8 mouse cellular contexts compared by ENCODE assay signal in the genomic region with DNA sequence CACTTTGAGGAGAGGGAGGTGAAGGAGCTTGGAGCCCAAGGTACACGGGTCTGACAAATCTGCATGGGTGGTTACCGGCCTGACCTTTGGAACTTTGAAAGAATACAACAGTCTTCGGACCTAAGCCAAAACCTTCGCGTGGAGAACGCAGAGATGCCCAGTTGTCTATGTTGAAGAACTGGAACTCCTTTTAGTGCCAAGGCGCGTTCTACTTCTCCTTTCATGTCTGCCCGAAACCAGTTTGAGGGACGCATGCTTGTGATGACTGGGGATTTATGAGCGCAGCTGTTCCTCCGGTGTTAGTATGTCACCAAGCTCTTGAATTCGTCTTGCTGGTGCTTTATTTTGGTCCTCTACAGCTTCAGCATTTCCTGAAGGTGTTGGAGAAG. TPM values are rescaled to one million over a fixed set of nuclear protein-coding genes. Genes with fewer than 3 reads are reported as not detected.
DNase-seq lines count a peak whose midpoint lies in the region; ATAC-seq and TF ChIP-seq lines count a peak whose summit lies in the region.

No protein-coding gene starts in this region.

- H3K9me3 ChIP-seq in forebrain, postnatal 0 days (ENCODE audit: low read length): no peaks in the 10 kb centered on the region
- H3K9me3 ChIP-seq in limb, embryonic 12.5 days: no peaks in the 10 kb centered on the region
- no peaks in the 10 kb centered on the region for H3K9me3 ChIP-seq in neural tube, embryonic 13.5 days

- no peaks in the 10 kb centered on the region for H3K36me3 ChIP-seq in thymus, adult 2 months (ENCODE audit: control insufficient read depth, insufficient read depth, low read length)
- H3K36me3 ChIP-seq in forebrain, postnatal 0 days (ENCODE audit: insufficient read depth): no peaks in the 10 kb centered on the region
- no peaks in the 10 kb centered on the region for H3K36me3 ChIP-seq in limb, embryonic 12.5 days
- no peaks in the 10 kb centered on the region for H3K36me3 ChIP-seq in neural tube, embryonic 13.5 days

- no peak for TF ChIP-seq POLR2A in thymus, adult 2 months (IDR thresholded peaks at IDR 0.05; ENCODE audit: control insufficient read depth, extremely low read depth, insufficient read depth, low read length, poor library complexity)

- WGBS in thymus, adult 2 months: 9% methylated on average over 13 of the region's 13 CpGs
- 84% methylated on average over 13 of the region's 13 CpGs for WGBS in forebrain, postnatal 0 days
- 80% methylated on average over 13 of the region's 13 CpGs for WGBS in limb, embryonic 12.5 days
- WGBS in neural tube, embryonic 13.5 days: 76% methylated on average over 13 of the region's 13 CpGs

- H3K4me3 ChIP-seq in thymus, adult 2 months (ENCODE audit: control insufficient read depth, insufficient read depth, low read length): 0 out of 2 replicates have a peak overlapping the region, but pooled peaks have one; percentile 3
- peak overlapping the region; percentile 59 for H3K4me3 ChIP-seq in forebrain, postnatal 0 days (ENCODE audit: low read depth, low read length)
- H3K4me3 ChIP-seq in limb, embryonic 12.5 days (replicated peaks): peak overlapping the region; percentile 71
- H3K4me3 ChIP-seq in neural tube, embryonic 13.5 days: peak overlapping the region; percentile 56

- no peak for TF ChIP-seq CTCF in thymus, adult 2 months (IDR thresholded peaks at IDR 0.05; ENCODE audit: borderline replicate concordance, control insufficient read depth, extremely low read depth, insufficient read depth, low read length, poor library complexity)
- TF ChIP-seq CTCF in forebrain, postnatal 0 days (IDR thresholded peaks at IDR 0.05; ENCODE audit: low read depth): no peak

- peak overlapping the region; percentile 64 for H3K4me2 ChIP-seq in forebrain, postnatal 0 days (ENCODE audit: low read depth)
- peak overlapping the region; percentile 81 for H3K4me2 ChIP-seq in limb, embryonic 12.5 days
- H3K4me2 ChIP-seq in neural tube, embryonic 13.5 days: peak overlapping the region; percentile 81

- H3K27me3 ChIP-seq in thymus, adult 2 months (ENCODE audit: control insufficient read depth, insufficient read depth, low read length): no peaks in the 10 kb centered on the region
- no peaks in the 10 kb centered on the region for H3K27me3 ChIP-seq in forebrain, postnatal 0 days (ENCODE audit: insufficient read depth, low read length)
- H3K27me3 ChIP-seq in limb, embryonic 12.5 days: no peaks in the 10 kb centered on the region; the same call in 1 of the 2 replicates
- 0 out of 2 replicates have a peak, but pooled peaks cover 3% of the 10 kb centered on the region for H3K27me3 ChIP-seq in neural tube, embryonic 13.5 days

- H3K4me1 ChIP-seq in thymus, adult 2 months (replicated peaks; ENCODE audit: control insufficient read depth, insufficient read depth, low read length): peaks cover 29% of the 10 kb centered on the region
- peaks cover 15% of the 10 kb centered on the region for H3K4me1 ChIP-seq in forebrain, postnatal 0 days (ENCODE audit: insufficient read depth)
- H3K4me1 ChIP-seq in limb, embryonic 12.5 days (replicated peaks): peaks cover 42% of the 10 kb centered on the region
- peaks cover 53% of the 10 kb centered on the region for H3K4me1 ChIP-seq in neural tube, embryonic 13.5 days (replicated peaks)

- peak overlapping the region; percentile 54; the same call in 1 of the 2 replicates for H3K9ac ChIP-seq in forebrain, postnatal 0 days
- no peak overlapping the region for H3K9ac ChIP-seq in limb, embryonic 12.5 days (replicated peaks)
- peak overlapping the region; percentile 71 for H3K9ac ChIP-seq in neural tube, embryonic 13.5 days

- H3K27ac ChIP-seq in thymus, adult 2 months (ENCODE audit: control insufficient read depth, insufficient read depth, low read length): no peak overlapping the region
- H3K27ac ChIP-seq in forebrain, postnatal 0 days (ENCODE audit: low read depth, low read length): no peak overlapping the region
- H3K27ac ChIP-seq in limb, embryonic 12.5 days: no peak overlapping the region
- no peak overlapping the region for H3K27ac ChIP-seq in neural tube, embryonic 13.5 days (replicated peaks)

- no peak for ATAC-seq in forebrain, postnatal 0 days
- no peak for ATAC-seq in limb, embryonic 12.5 days (ENCODE audit: insufficient number of reproducible peaks, insufficient read depth, low FRiP score, low TSS enrichment, low read depth)
- no peak for ATAC-seq in neural tube, embryonic 13.5 days (ENCODE audit: low read depth)

- no peak for DNase-seq in thymus, adult 2 months
- DNase-seq in thymus, postnatal 25 days: no peak
- DNase-seq in forebrain, postnatal 0 days: no peak
- no peak for DNase-seq in urinary bladder, postnatal 4 days (ENCODE audit: low spot score in 2 of 2)
- no peak for DNase-seq in layer of hippocampus, postnatal 14 days (ENCODE audit: low spot score in 2 of 2)
- DNase-seq in left cerebral cortex, adult 9 months (ENCODE audit: low spot score in 2 of 2): no peak

RNA-seq across cellular contexts. Expression of gene Scamp2, which starts 1.0 kb away (rescaled TPM):
- polyA plus RNA-seq in thymus, adult 2 months (2012; rRNA removed): 117 and 134 TPM in 2 replicates
- 29.3 and 36.3 TPM in 2 replicates for total RNA-seq in forebrain, postnatal 0 days (2014; rRNA removed)
- polyA plus RNA-seq in forebrain, postnatal 0 days (2015; fragmentation: Nextera tagmentation; extraction: Ambion mirVana): 37.3 and 42.8 TPM in 2 replicates
- 49.5 and 51.9 TPM in 2 replicates for polyA plus RNA-seq in limb, embryonic 12.5 days (2016; fragmentation: Nextera tagmentation; extraction: Ambion mirVana)
- 48.0 and 53.7 TPM in 2 replicates for polyA plus RNA-seq in neural tube, embryonic 13.5 days (2015; fragmentation: Nextera tagmentation; extraction: Ambion mirVana)
- total RNA-seq in layer of hippocampus, postnatal 14 days (2021): 10 to 100 TPM; 26.6 to 28.0 TPM

RNA-seq across cellular contexts. Expression of gene Mpi, which starts 9.1 kb away (rescaled TPM):
- 39.1 and 54.3 TPM in 2 replicates for polyA plus RNA-seq in thymus, adult 2 months (2012; rRNA removed)
- total RNA-seq in forebrain, postnatal 0 days (2014; rRNA removed): 46.1 and 47.8 TPM in 2 replicates
- 37.9 and 49.3 TPM in 2 replicates for polyA plus RNA-seq in forebrain, postnatal 0 days (2015; fragmentation: Nextera tagmentation; extraction: Ambion mirVana)
- 56.8 and 58.0 TPM in 2 replicates for polyA plus RNA-seq in limb, embryonic 12.5 days (2016; fragmentation: Nextera tagmentation; extraction: Ambion mirVana)
- 70.8 and 73.1 TPM in 2 replicates for polyA plus RNA-seq in neural tube, embryonic 13.5 days (2015; fragmentation: Nextera tagmentation; extraction: Ambion mirVana)
- total RNA-seq in layer of hippocampus, postnatal 14 days (2021): 10 to 100 TPM; 71.3 to 78.8 TPM

RNA-seq across cellular contexts. Expression of gene Fam219b, which starts 24.4 kb away (rescaled TPM):
- 9.8 and 10.4 TPM in 2 replicates for polyA plus RNA-seq in thymus, adult 2 months (2012; rRNA removed)
- total RNA-seq in forebrain, postnatal 0 days (2014; rRNA removed): 25.1 and 29.9 TPM in 2 replicates
- 19.8 and 26.8 TPM in 2 replicates for polyA plus RNA-seq in forebrain, postnatal 0 days (2015; fragmentation: Nextera tagmentation; extraction: Ambion mirVana)
- polyA plus RNA-seq in limb, embryonic 12.5 days (2016; fragmentation: Nextera tagmentation; extraction: Ambion mirVana): 20.6 and 20.8 TPM in 2 replicates
- 20.2 and 20.6 TPM in 2 replicates for polyA plus RNA-seq in neural tube, embryonic 13.5 days (2015; fragmentation: Nextera tagmentation; extraction: Ambion mirVana)
- 10 to 100 TPM; 20.9 to 23.4 TPM for total RNA-seq in layer of hippocampus, postnatal 14 days (2021)

RNA-seq across cellular contexts. Expression of gene Ulk3, which starts 27.5 kb away (rescaled TPM):
- 65.7 and 71.9 TPM in 2 replicates for polyA plus RNA-seq in thymus, adult 2 months (2012; rRNA removed)
- total RNA-seq in forebrain, postnatal 0 days (2014; rRNA removed): 24.6 and 31.4 TPM in 2 replicates
- polyA plus RNA-seq in forebrain, postnatal 0 days (2015; fragmentation: Nextera tagmentation; extraction: Ambion mirVana): 6.0 and 15.6 TPM in 2 replicates
- 17.5 and 19.4 TPM in 2 replicates for polyA plus RNA-seq in limb, embryonic 12.5 days (2016; fragmentation: Nextera tagmentation; extraction: Ambion mirVana)
- polyA plus RNA-seq in neural tube, embryonic 13.5 days (2015; fragmentation: Nextera tagmentation; extraction: Ambion mirVana): 25.9 and 26.5 TPM in 2 replicates
- 10 to 100 TPM; 24.1 to 24.5 TPM for total RNA-seq in layer of hippocampus, postnatal 14 days (2021)

RNA-seq across cellular contexts. Expression of gene Cox5a, which starts 40.6 kb away (rescaled TPM):
- 376 and 397 TPM in 2 replicates for polyA plus RNA-seq in thymus, adult 2 months (2012; rRNA removed)
- total RNA-seq in forebrain, postnatal 0 days (2014; rRNA removed): 236 and 279 TPM in 2 replicates
- polyA plus RNA-seq in forebrain, postnatal 0 days (2015; fragmentation: Nextera tagmentation; extraction: Ambion mirVana): 1,027 and 1,112 TPM in 2 replicates
- 564 and 604 TPM in 2 replicates for polyA plus RNA-seq in limb, embryonic 12.5 days (2016; fragmentation: Nextera tagmentation; extraction: Ambion mirVana)
- polyA plus RNA-seq in neural tube, embryonic 13.5 days (2015; fragmentation: Nextera tagmentation; extraction: Ambion mirVana): 922 and 997 TPM in 2 replicates
- 100 to 1,000 TPM; 465 to 477 TPM for total RNA-seq in layer of hippocampus, postnatal 14 days (2021)

Comparison
In these comparisons a context has a peak if more than half of its experiments do, and no peak if none do; other contexts are left out.
1. H3K4me3 ChIP-seq: peak in every context shown above with its lines; median percentile 71 in limb, embryonic 12.5 days; 59 in forebrain, postnatal 0 days; 56 in neural tube, embryonic 13.5 days; 3 in thymus, adult 2 months.